Mouse (Mus musculus) kidney, postnatal 0 days (tissue): ENCODE measurements around the gene Sardh. TPM values are rescaled to one million over a fixed set of nuclear protein-coding genes. Genes with fewer than 3 reads are reported as not detected.
A peak's percentile ranks its signal among the peaks of the same experiment; 100 is the strongest.

Source experiments
- ATAC-seq: fragments of 200-750 bp; cut with Nextera tagmentation; replicated peaks from 2 replicates; pipeline ENCODE4 v1.8.0; 2017; ENCODE audit warnings: low read depth, moderate number of reproducible peaks, moderate TSS enrichment, moderate library complexity; ENCODE audit not compliant: low FRiP score
- DNase-seq: peaks from one replicate; pipeline ENCODE4 v3.0.0-alpha.2; 2016; ENCODE audit warnings: low spot score
- H3K27ac ChIP-seq: fragments of 300-500 bp; sonication (generic); 2 replicates; pipeline ENCODE4 v1.5.1; 2014; ENCODE audit warnings: mild to moderate bottlenecking
- H3K27me3 ChIP-seq: fragments of 300-500 bp; sonication (generic); 2 replicates; pipeline ENCODE4 v1.6.1; 2014; ENCODE audit warnings: low read length, mixed read lengths; ENCODE audit not compliant: insufficient read depth
- H3K36me3 ChIP-seq: fragments of 300-500 bp; sonication (generic); 2 replicates; pipeline ENCODE4 v1.6.1; 2014; ENCODE audit warnings: low read length, mixed read lengths; ENCODE audit not compliant: insufficient read depth
- H3K4me1 ChIP-seq: fragments of 300-500 bp; sonication (generic); replicated peaks from 2 replicates; pipeline ENCODE4 v1.6.1; 2014; ENCODE audit warnings: antibody characterized with exemption, low read length, mixed read lengths; ENCODE audit not compliant: insufficient read depth
- H3K4me2 ChIP-seq: fragments of 300-500 bp; sonication (generic); 2 replicates; pipeline ENCODE4 v1.6.1; 2014; ENCODE audit warnings: mild to moderate bottlenecking, low read length, moderate library complexity, mixed read lengths
- H3K4me3 ChIP-seq: fragments of 300-500 bp; sonication (generic); replicated peaks from 2 replicates; pipeline ENCODE4 v1.5.1; 2014; ENCODE audit warnings: low read depth, low read length
- H3K9ac ChIP-seq: fragments of 300-500 bp; sonication (generic); 2 replicates; pipeline ENCODE4 v1.6.1; 2014; ENCODE audit warnings: low read depth, low read length
- H3K9me3 ChIP-seq: fragments of 300-500 bp; sonication (generic); replicated peaks from 2 replicates; pipeline ENCODE4 v1.6.1; 2016; ENCODE audit warnings: low read length, inconsistent platforms, mixed read lengths
- CTCF ChIP-seq: IDR thresholded peaks from 2 replicates; pipeline ENCODE4 v1.5.1; 2016; ENCODE audit warnings: antibody characterized with exemption, low read depth, mild to moderate bottlenecking, moderate library complexity
- WGBS: fragments of 180-500 bp; shearing (Covaris S2); extraction: QIAGEN DNeasy Blood & Tissue Kit; methylation state at CpG from one replicate; pipeline ENCODE4 v1.1.7; 2014; 5-methylcytosine and 5-hydroxymethylcytosine counted together
- polyA plus RNA-seq: library from polyadenylated mRNA; unstranded; fragments of >200 nt; fragmentation: Nextera tagmentation; extraction: Ambion mirVana; gene quantifications from 2 replicates; pipeline ENCODE4 v1.2.1, GENCODE M21; 2015

Gene Sardh
- polyA plus RNA-seq, 1 experiment from 2014 or later: 48.6 TPM

GRCm38 (mm10) chr2:27154466-27155185 is 93.5 kb downstream of the Sardh start:
- no peaks in the 10 kb centered on the region for H3K9me3 ChIP-seq
- H3K9ac ChIP-seq: no peak overlapping the region
- H3K4me1 ChIP-seq: no peaks in the 10 kb centered on the region
- no peak overlapping the region for H3K27ac ChIP-seq
- WGBS: 66% methylated on average over 10 of the region's 10 CpGs
- H3K4me2 ChIP-seq: no peak overlapping the region
- no peaks in the 10 kb centered on the region for H3K36me3 ChIP-seq
- no peaks in the 10 kb centered on the region for H3K27me3 ChIP-seq
- no peak for DNase-seq
- H3K4me3 ChIP-seq: no peak overlapping the region
- ATAC-seq: no peak
- TF ChIP-seq CTCF: no peak

GRCm38 (mm10) chr2:27149457-27149856 is 98.7 kb downstream of the Sardh start:
- DNase-seq: no peak
- no peaks in the 10 kb centered on the region for H3K4me1 ChIP-seq
- ATAC-seq: no peak
- H3K9ac ChIP-seq: no peak overlapping the region
- H3K9me3 ChIP-seq: no peaks in the 10 kb centered on the region
- WGBS: 15% methylated on average over 2 of the region's 2 CpGs
- no peak for TF ChIP-seq CTCF
- H3K36me3 ChIP-seq: no peaks in the 10 kb centered on the region
- H3K4me2 ChIP-seq: no peak overlapping the region
- no peak overlapping the region for H3K27ac ChIP-seq
- no peak overlapping the region for H3K4me3 ChIP-seq
- H3K27me3 ChIP-seq: no peaks in the 10 kb centered on the region

GRCm38 (mm10) chr2:27146840-27147239 is 101.3 kb downstream of the Sardh start:
- H3K27me3 ChIP-seq: peaks cover 6% of the 10 kb centered on the region; the same call in 1 of the 2 replicates
- H3K27ac ChIP-seq: no peak overlapping the region
- no peak overlapping the region for H3K9ac ChIP-seq
- no peaks in the 10 kb centered on the region for H3K36me3 ChIP-seq
- H3K4me3 ChIP-seq: no peak overlapping the region
- WGBS: 80% methylated on average over 6 of the region's 6 CpGs
- H3K9me3 ChIP-seq: no peaks in the 10 kb centered on the region
- H3K4me1 ChIP-seq: 0 out of 2 replicates have a peak, but pooled peaks cover 4% of the 10 kb centered on the region
- no peak overlapping the region for H3K4me2 ChIP-seq
- DNase-seq (no peak), ATAC-seq (no peak)
- no peak for TF ChIP-seq CTCF

GRCm38 (mm10) chr2:27144957-27145356 is 103.2 kb downstream of the Sardh start:
- Histone ChIP-seq H3K36me3 (no peaks in the 10 kb centered on the region), H3K27ac (no peak overlapping the region), H3K4me3 (no peak overlapping the region), H3K4me2 (no peak overlapping the region), H3K9ac (no peak overlapping the region), H3K4me1 (0 out of 2 replicates have a peak, but pooled peaks cover 4% of the 10 kb centered on the region), H3K27me3 (peaks cover 13% of the 10 kb centered on the region), H3K9me3 (no peaks in the 10 kb centered on the region)
- ATAC-seq (no peak), DNase-seq (no peak)
- 54% methylated on average over 2 of the region's 2 CpGs for whole genome bisulfite sequencing
- TF ChIP-seq CTCF: no peak

- Histone ChIP-seq H3K27ac (no peak within 1 kb of the TSS), H3K4me2 (peak within 1 kb of the TSS; percentile 73), H3K27me3 (peaks cover 13% of the 10 kb centered on the region), H3K36me3 (no peaks in the 10 kb centered on the region), H3K4me1 (0 out of 2 replicates have a peak, but pooled peaks cover 4% of the 10 kb centered on the region), H3K9ac (no peak within 1 kb of the TSS), H3K4me3 (peak within 1 kb of the TSS; percentile 26; the same call in 1 of the 2 replicates), H3K9me3 (no peaks in the 10 kb centered on the region)
- ATAC-seq: peak; percentile 75
- peak; percentile 74 for DNase-seq
- TF ChIP-seq CTCF: no peak
- WGBS: 1% methylated on average over 45 of the region's 62 CpGs
Observed at GRCm38 (mm10) chr2:27141950-27142693, 106.0 kb downstream of the Sardh start, which contains the start of gene Fam163b. Fam163b (minus strand) TSS chr2:27142491.

Other genes with a start within 250 kb of the Sardh start
- gene Cacfd1, start 238.4 kb downstream of the Sardh start, polyA plus RNA-seq: 41.5 and 47.2 TPM in 2 replicates
- 0.49 and 0.51 TPM in 2 replicates for gene Slc2a6, start 220.3 kb downstream of the Sardh start, polyA plus RNA-seq
- gene Mymk, start 176.2 kb downstream of the Sardh start, polyA plus RNA-seq: 0.11 TPM in 1 of 2 replicates, not detected in the other
- gene Adamtsl2, start 169.0 kb downstream of the Sardh start, polyA plus RNA-seq: 0.80 and 0.83 TPM in 2 replicates
- not detected in 2 replicates for gene Fam163b, start 105.8 kb downstream of the Sardh start, polyA plus RNA-seq
- 0.05 and 0.38 TPM in 2 replicates for gene Dbh, start 83.1 kb downstream of the Sardh start, polyA plus RNA-seq
- gene Vav2, start 178.7 kb upstream of the Sardh start, polyA plus RNA-seq: 4.7 and 5.6 TPM in 2 replicates
- gene Brd3os, start 194.0 kb upstream of the Sardh start, polyA plus RNA-seq: 10.2 TPM in 2 replicates